Mouse (Mus musculus) spleen, postnatal 14 days (tissue): ENCODE data around the gene 1810062G17Rik.

ENCODE experiments used
- DNase-seq, 2 experiments: peaks; one replicate each; pipeline ENCODE4 v3.0.0; 2021 to 2022; ENCODE audit warnings: low spot score in 2 of 2

1810062G17Rik gene

GRCm38 (mm10) chr3:36476261-36477155 is 771 bp downstream of the 1810062G17Rik start:
- DNase-seq, result no peak

DNA sequence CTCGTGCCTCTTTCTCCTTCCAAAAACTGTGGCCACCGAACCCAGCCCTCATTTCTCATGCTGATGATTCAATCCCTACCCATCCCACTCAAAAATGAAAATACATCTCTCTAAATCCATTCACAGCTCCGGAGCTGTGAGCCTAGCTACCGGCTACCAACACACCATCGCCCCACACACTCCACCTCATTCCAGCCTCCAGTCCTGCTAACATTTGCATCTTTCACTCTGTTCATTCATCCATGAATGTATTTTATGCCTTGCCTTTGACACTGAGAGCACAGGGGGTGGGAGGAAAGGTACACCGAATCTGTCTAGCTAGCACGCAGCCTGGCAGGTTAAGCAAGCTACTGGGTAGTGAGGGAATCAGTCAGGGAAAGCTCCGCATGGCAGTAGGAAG is 3.0 kb downstream of the 1810062G17Rik start:
- DNase-seq, result no peak

GRCm38 (mm10) chr3:36480486-36480885 is 4.7 kb downstream of the 1810062G17Rik start:
- no peak for DNase-seq

DNA sequence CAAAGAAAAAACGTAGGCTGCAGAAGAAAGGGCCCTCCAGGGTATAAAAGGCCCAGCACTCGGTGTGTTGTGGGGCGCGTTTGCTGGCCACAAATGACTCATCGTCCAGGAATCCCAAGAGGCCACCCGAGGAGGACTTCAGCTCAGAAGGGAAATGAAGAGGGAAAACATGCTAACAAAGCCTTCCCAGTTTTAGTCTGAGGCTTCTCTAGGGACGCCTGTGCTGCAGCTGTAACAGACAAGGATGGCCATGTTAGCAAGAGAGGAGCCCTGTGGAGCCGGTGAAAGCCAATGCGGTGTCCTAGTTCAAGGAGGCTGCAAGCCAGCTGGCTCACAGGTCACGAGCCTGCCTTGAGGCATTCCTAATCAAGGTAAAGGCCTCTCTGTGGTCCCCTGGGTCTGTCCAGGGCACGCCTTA is 6.0 kb downstream of the 1810062G17Rik start:
- DNase-seq, result no peak

GRCm38 (mm10) chr3:36482940-36483339 is 7.2 kb downstream of the 1810062G17Rik start:
- no peak for DNase-seq

DNA sequence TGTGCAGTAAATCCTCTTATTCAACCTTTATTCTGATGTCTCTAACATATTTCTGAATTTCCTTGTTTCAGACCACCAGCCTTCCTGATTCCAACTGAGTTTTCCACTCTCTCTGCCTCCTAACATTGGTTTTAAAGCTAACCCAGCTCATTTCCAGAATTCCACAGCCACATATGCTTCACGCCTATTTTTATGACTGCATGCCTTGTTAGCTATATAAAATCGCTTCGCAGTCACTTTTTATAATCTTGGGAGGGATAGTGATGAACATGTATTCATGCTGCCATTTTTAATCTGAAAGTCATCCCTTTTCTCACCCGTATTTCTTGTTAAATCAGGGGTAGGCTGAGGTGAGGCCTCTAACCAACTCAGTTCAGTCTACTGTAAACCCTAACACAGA is 8.6 kb downstream of the 1810062G17Rik start:
- DNase-seq, result no peak

GRCm38 (mm10) chr3:36486176-36486575 is 10.4 kb downstream of the 1810062G17Rik start:
- no peak for DNase-seq

GRCm38 (mm10) chr3:36486881-36487280 is 11.1 kb downstream of the 1810062G17Rik start:
- DNase-seq, result no peak

DNA sequence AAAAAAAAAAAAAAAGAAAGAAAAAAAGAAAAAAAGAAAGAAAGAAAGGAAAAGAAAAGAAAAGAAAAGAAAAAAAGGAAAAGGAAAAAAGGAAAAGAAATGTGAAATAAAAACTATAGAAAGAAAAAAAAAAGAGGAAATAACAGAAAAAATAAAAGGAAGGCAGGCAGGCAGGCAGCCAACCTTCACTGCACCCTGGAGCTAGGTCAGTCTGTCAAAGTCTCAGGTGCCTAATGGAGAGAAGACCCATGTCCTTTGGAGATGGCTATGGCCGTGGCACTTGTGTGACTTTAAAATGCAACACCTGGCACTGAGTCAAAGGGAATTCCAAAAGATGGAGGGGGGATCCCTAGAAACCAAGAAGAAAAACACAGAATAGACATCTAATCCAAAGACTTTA is 12.6 kb downstream of the 1810062G17Rik start:
- DNase-seq, result no peak

DNA sequence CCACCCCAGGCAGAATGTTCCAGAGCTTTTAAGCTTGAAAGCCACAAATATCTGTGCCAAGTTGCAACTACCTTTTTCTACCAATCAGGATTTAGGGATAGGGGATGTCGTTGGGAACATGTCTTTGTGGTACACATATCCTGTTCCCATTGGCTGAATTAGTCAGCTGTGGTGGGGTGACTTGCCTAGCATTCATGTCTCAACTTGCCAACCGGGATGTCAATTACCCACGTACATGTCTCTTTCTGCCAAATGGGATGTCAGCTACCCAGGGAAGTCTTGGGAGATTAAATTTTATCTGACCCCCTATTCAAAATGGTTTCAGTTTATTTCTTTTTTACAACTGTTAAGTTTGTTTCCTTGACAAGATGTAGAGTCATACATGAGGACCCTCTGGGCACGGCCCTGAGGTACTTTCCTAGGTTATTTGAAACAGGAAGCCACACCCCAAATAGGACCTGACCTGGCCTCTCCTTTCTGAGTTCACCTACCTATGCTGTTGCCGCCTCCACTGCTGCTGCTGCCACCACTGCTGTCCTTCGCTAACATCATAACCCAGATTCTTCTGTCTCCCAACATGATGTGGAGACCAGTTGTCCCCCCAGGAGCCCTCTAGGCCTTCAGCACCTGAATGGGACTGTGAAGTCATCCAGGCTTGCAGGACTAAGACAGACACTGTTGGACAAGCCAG is 13.3 kb downstream of the 1810062G17Rik start:
- no peak for DNase-seq

DNA sequence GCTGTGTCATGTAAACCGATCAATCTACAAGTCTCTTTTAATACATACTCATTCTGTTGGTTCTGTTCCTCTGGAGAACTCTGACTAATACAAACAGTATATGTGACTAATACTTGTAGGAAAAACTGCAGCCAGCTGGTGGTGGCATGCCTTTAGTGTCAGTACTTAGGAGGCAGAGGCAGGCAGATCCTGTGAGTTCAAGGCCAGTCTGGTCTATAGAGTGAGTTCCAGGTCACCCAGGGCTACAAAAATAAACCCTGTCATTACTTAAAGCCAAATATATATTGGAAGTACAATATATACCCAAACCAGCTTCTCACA is 13.8 kb downstream of the 1810062G17Rik start:
- no peak for DNase-seq

DNA sequence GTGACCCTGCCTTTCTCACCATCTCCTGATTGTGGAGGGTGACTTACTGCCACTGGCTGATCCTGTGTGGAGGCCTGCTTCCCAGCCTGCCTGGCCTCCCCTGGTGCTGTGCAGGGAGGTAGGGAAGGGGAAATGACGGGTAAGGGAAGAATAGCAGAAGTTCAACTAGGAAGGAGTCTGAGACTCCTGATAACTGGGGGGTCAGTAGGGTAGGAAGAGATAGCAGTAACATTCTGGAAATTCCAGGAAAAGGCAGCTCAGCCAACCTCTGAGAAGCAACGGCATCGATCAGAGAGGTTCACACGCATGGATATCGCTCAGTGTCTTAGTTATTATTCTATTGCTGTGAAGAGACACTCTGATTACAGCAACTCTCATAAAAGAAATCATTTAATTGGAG is 15.8 kb downstream of the 1810062G17Rik start:
- DNase-seq, result no peak

- no peak for DNase-seq
Observed at GRCm38 (mm10) chr3:36492716-36493391, 17.1 kb downstream of the 1810062G17Rik start.

GRCm38 (mm10) chr3:36493641-36494283 is 18.0 kb downstream of the 1810062G17Rik start:
- no peak for DNase-seq

DNA sequence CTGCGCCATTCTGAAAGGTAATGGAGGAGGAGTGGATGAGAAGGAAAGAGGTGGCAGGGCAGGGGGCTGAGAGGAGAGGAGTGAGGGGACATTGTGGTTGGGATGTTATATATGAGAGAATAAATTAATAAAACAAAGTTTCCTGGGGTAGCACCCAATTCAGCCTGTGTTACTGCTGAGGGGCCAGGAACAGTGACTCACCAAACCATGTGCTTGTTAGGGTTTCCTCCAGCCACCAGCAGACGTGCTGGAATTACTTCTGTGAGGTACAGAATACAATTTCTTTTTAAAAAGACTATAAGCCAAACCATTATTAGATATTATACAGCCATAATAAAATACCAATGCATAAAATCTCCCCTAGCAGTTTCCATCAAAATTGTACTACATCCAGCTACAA is 18.9 kb downstream of the 1810062G17Rik start:
- no peak for DNase-seq

DNA sequence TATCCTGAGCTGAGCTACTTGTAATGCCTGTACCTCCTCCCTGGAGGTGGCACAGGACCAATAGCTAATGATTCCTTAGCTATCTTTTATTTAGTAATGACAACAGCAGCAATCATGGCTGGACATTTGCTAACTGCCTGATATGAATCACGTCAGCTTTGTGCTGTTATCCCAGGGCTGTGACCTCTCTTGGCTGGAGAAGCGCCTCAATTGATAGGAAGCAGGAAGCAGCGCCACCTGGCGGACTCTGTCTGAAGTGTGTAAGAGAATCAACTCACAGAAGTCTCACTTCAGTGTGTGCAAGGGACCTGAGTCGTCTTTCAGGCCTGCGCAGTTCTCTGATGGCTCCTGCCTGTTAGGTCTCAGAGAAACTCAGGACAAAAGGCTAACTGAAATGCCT is 19.7 kb downstream of the 1810062G17Rik start:
- peak; percentile 42 to 64 for DNase-seq

DNA sequence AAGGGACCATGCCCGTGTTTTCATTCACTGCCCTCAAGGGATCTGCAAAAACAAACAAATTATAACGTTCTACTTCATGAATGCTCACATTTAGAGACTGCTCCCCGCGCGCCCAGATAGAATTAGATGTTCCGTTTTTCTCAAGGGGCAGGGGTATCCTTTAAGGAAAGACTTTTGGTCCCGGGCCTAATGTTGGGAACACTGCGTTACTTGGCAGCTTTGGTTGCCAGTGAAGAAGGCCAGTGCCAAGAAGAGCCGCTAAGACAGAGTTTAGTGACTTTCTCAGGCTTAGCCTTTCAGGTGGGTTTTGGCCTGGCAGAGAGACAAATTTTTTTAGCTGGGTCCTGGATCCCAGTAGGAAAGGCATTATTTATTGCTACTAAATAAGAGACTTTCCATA is 20.5 kb downstream of the 1810062G17Rik start:
- DNase-seq, result no peak

DNA sequence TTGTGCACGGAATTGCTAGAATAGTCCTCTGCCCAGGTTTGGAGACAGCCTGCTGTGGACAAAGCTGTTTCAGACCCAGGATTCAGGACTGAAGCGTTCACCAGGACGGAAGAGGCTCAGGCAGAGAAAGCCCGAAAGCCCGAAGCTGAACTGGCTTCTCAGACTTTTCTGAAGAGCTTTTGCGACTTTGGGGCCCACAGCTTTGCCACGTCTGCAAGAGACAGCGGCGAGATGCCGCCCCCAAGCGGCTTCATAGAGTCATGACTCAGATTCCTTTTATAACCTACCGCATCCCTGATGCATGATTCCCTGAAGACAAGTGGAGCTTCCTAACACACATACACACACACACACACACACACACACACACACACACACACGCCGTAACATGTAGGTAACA is 21.0 kb downstream of the 1810062G17Rik start:
- peak in 1 of 2 experiments; percentile 16 for DNase-seq

GRCm38 (mm10) chr3:36498224-36498623 is 22.5 kb downstream of the 1810062G17Rik start:
- DNase-seq, result no peak

DNA sequence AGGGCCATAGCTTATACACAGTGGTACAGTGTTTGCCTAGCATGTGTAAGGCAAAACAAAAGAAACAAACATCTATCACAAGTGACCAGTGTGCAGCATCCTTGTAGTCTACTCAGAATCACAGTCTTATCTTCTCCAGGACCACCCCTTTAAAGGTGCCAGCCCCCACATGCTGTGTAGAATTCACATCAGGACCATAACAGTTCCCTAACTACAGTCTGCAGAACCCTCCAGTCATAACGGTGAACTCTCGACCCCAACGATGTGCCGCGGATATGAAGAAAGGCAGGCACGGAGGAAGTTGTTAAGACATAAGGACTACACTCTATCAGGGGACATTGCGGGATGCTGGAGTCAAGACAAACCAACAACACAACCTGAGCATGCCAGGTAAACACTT is 23.7 kb downstream of the 1810062G17Rik start:
- DNase-seq, result no peak

DNA sequence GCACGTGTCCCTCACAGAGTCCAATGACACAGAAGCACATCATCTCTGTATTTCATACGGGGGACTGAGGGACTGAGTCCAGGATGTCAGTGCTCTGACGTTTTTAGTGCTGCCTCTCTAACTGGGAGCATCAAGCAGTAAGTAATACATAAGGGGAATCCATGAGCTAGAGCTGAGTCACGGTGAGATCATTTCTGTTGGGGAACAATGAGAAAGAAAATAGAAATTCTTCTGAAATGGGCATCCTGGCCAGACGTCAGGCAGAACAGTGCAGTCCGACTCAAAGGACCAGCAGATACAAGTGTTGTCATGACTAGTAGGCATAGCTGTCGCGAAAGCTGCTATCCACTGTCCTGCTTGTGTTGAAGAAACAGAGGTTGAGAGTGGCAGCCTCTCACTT is 25.2 kb downstream of the 1810062G17Rik start:
- no peak for DNase-seq

DNA sequence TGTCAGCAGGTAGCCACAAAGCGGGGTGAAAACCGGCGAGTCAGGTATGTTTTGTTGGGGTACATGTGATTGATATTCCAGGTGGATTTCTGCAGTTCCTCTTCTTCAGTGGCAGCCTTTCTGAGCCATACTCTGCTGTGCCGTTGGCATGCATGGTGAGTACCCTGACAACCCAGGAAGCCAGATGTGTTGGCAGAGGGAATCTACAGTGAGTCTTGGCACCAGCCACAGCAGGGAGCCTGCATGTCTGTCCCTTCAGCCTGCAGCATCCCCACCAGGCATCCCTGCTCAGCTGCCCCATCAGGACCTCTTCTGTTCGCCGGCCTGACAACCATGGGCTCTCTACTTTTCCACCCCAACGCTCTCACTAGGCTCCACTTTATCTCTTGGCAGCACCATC is 25.8 kb downstream of the 1810062G17Rik start:
- no peak for DNase-seq
